Mouse (Mus musculus) heart, postnatal 4 days (tissue): Measurements from ENCODE around the gene Ttll1. TPM values are rescaled to one million over a fixed set of nuclear protein-coding genes. Genes with fewer than 3 reads are reported as not detected.
"Not testable (repeated sequence)": the region's sequence is repeated elsewhere in the genome, so short reads cannot be mapped to it uniquely, and the experiment has no call there.

ENCODE experiments used
- DNase-seq: peaks from one replicate; pipeline ENCODE4 v3.0.0; 2021
- total RNA-seq, 2 experiments: library from RNA; stranded (reverse); gene quantifications; 2 replicates each; pipeline ENCODE4 v1.2.3; 2021

The Ttll1 gene
- total RNA-seq, 2 experiments from 2014 or later, result 20.7 to 24.3 TPM

GRCm38 (mm10) chr15:83523638-83524332 is 13.1 kb upstream of the Ttll1 start:
- peak; percentile 68 for DNase-seq

- DNase-seq, result peak; percentile 59
Measured at GRCm38 (mm10) chr15:83523196-83523595, 12.5 kb upstream of the Ttll1 start.

- no peak for DNase-seq
Measured at GRCm38 (mm10) chr15:83520861-83521382, 10.2 kb upstream of the Ttll1 start.

GRCm38 (mm10) chr15:83518215-83519048 is 7.7 kb upstream of the Ttll1 start:
- peak; percentile 77 for DNase-seq

GRCm38 (mm10) chr15:83515018-83515417 is 4.3 kb upstream of the Ttll1 start:
- no peak for DNase-seq

- no peak for DNase-seq
Measured at GRCm38 (mm10) chr15:83512489-83513281, 2.0 kb upstream of the Ttll1 start.

GRCm38 (mm10) chr15:83509950-83510804 is 516 bp downstream of the Ttll1 start:
- DNase-seq, result no peak

GRCm38 (mm10) chr15:83501483-83501882 is 9.2 kb downstream of the Ttll1 start:
- not testable (repeated sequence) for DNase-seq

GRCm38 (mm10) chr15:83500352-83500751 is 10.3 kb downstream of the Ttll1 start:
- DNase-seq, result peak; percentile 55

- no peak for DNase-seq
Measured at GRCm38 (mm10) chr15:83499211-83499755, 11.4 kb downstream of the Ttll1 start.

- DNase-seq, result no peak
Measured at GRCm38 (mm10) chr15:83497299-83497698, 13.4 kb downstream of the Ttll1 start.

- no peak for DNase-seq
Measured at GRCm38 (mm10) chr15:83495787-83496367, 14.8 kb downstream of the Ttll1 start.

GRCm38 (mm10) chr15:83495195-83495594 is 15.5 kb downstream of the Ttll1 start:
- no peak for DNase-seq

GRCm38 (mm10) chr15:83494572-83494920 is 16.1 kb downstream of the Ttll1 start:
- DNase-seq, result no peak

- DNase-seq, result no peak
Measured at GRCm38 (mm10) chr15:83493856-83494571, 16.7 kb downstream of the Ttll1 start.

GRCm38 (mm10) chr15:83491891-83492290 is 18.8 kb downstream of the Ttll1 start:
- peak; percentile 43 for DNase-seq

GRCm38 (mm10) chr15:83489471-83489870 is 21.2 kb downstream of the Ttll1 start:
- peak; percentile 52 for DNase-seq

- peak; percentile 65 for DNase-seq
Measured at GRCm38 (mm10) chr15:83487477-83488115, 23.1 kb downstream of the Ttll1 start.

GRCm38 (mm10) chr15:83484311-83484710 is 26.4 kb downstream of the Ttll1 start:
- DNase-seq, result no peak

GRCm38 (mm10) chr15:83483482-83483881 is 27.2 kb downstream of the Ttll1 start:
- DNase-seq, result peak; percentile 51
